ENCODE assay signal across 18 mouse cellular contexts in the genomic region with DNA sequence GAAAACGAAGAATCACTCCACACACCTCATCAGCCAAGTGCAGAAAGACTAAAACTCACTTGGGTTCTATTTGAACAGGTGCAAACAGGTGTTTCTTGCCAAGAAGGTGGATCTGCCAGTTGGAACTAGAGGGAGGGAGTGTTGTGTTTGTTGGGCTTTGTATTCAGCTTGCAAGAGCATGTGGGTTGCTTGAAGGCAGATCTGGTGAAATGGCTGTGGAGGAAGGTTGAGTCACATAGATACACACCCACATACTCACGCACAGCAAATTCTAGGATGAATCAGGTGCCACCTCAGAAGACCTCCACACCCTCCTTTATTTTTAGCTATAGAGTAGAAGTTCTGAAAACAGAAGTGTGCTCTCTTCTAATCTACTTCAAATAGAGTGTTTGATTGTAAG.
DNase-seq lines count a peak whose midpoint lies in the region; ATAC-seq and TF ChIP-seq lines count a peak whose summit lies in the region.
"Had no signal": no experiment of that assay in that cellular context is flagged by ENCODE, and none has a peak within 500 bp of the region (broad histone marks: within the 10 kb centered on the region; RNA-seq: fewer than 3 reads in every experiment).

No protein-coding gene starts in this region.

- H3K4me2 ChIP-seq in stomach, postnatal 0 days (replicated peaks; ENCODE audit: low read depth): no peak overlapping the region
- H3K4me2 ChIP-seq: forebrain, embryonic 13.5 days; liver, embryonic 12.5 days had no signal

- peak; percentile 92 for TF ChIP-seq EP300 in stomach, postnatal 0 days (optimal IDR thresholded peaks at IDR 0.05)

- no peak for TF ChIP-seq CTCF in stomach, postnatal 0 days (IDR thresholded peaks at IDR 0.05; ENCODE audit: low read depth)

- ATAC-seq in stomach, postnatal 0 days (ENCODE audit: low FRiP score, low TSS enrichment): peak; percentile 89
- ATAC-seq: CD4-positive, CD25-positive, alpha-beta regulatory T cell, adult 4 months; forebrain, embryonic 13.5 days; hindbrain, embryonic 16.5 days; intestine, postnatal 0 days; liver, embryonic 12.5 days had no signal

- H3K4me3 ChIP-seq in stomach, postnatal 0 days (ENCODE audit: low read depth, low read length): no peak overlapping the region
- H3K4me3 ChIP-seq: forebrain, embryonic 13.5 days; liver, embryonic 12.5 days had no signal

- peak; percentile 32 for DNase-seq in left cerebral cortex, adult 11 months (ENCODE audit: low spot score)
- no peak for DNase-seq in left cerebral cortex, postnatal 4 days
- DNase-seq in right cerebral cortex, postnatal 25 days: peak; percentile 26
- no peak for DNase-seq in right cerebral cortex, postnatal 4 days
- peak; percentile 93 for DNase-seq in gonadal fat pad, adult 2 months (ENCODE audit: low read depth)
- peak; percentile 22 for DNase-seq in stomach, postnatal 0 days (ENCODE audit: low spot score)
- DNase-seq in thymus, postnatal 25 days: no peak
- DNase-seq: cerebellum, postnatal 14 days; embryo, embryonic 11 days; heart, adult 18-20 months; heart, postnatal 4 days; thymus, postnatal 4 days had no signal

- H3K4me1 ChIP-seq in stomach, postnatal 0 days (replicated peaks; ENCODE audit: control insufficient read depth, insufficient read depth): no peaks in the 10 kb centered on the region
- H3K4me1 ChIP-seq: forebrain, embryonic 13.5 days; liver, embryonic 12.5 days had no signal

- H3K36me3 ChIP-seq in stomach, postnatal 0 days (ENCODE audit: control insufficient read depth, insufficient read depth, low read length): no peaks in the 10 kb centered on the region
- H3K36me3 ChIP-seq: G1E; liver, embryonic 12.5 days had no signal

- no peak overlapping the region for H3K27ac ChIP-seq in stomach, postnatal 0 days (replicated peaks)
- H3K27ac ChIP-seq: forebrain, embryonic 13.5 days; liver, embryonic 12.5 days had no signal

- no peak overlapping the region for H3K9ac ChIP-seq in stomach, postnatal 0 days (ENCODE audit: low read length)
- H3K9ac ChIP-seq: forebrain, embryonic 13.5 days; liver, embryonic 12.5 days had no signal

- H3K27me3 ChIP-seq in stomach, postnatal 0 days (ENCODE audit: control insufficient read depth, insufficient read depth, low read length): no peaks in the 10 kb centered on the region
- H3K27me3 ChIP-seq: forebrain, embryonic 13.5 days; liver, embryonic 12.5 days had no signal

- intact Hi-C loops in left cerebral cortex, postnatal 4 days (cut with DNase I): no loop called here

- 49% methylated on average over 2 of the region's 2 CpGs for WGBS in stomach, postnatal 0 days

- H3K9me3 ChIP-seq in stomach, postnatal 0 days (ENCODE audit: control insufficient read depth, low read length): no peaks in the 10 kb centered on the region
- H3K9me3 ChIP-seq: forebrain, embryonic 13.5 days; liver, embryonic 12.5 days had no signal

Comparison
In these comparisons a context has a peak if more than half of its experiments do, and no peak if none do; other contexts are left out.
1. DNase-seq: peak in left cerebral cortex, adult 11 months (single experiment), right cerebral cortex, postnatal 25 days (single experiment), gonadal fat pad, adult 2 months (single experiment) and stomach, postnatal 0 days (single experiment); none in left cerebral cortex, postnatal 4 days (single experiment), right cerebral cortex, postnatal 4 days (single experiment) and thymus, postnatal 25 days (single experiment).